Mouse (Mus musculus): ENCODE data around the gene Ptn.
"Not testable (repeated sequence)": the region's sequence is repeated elsewhere in the genome, so short reads cannot be mapped to it uniquely, and the experiment has no call there.

The Ptn gene

DNA sequence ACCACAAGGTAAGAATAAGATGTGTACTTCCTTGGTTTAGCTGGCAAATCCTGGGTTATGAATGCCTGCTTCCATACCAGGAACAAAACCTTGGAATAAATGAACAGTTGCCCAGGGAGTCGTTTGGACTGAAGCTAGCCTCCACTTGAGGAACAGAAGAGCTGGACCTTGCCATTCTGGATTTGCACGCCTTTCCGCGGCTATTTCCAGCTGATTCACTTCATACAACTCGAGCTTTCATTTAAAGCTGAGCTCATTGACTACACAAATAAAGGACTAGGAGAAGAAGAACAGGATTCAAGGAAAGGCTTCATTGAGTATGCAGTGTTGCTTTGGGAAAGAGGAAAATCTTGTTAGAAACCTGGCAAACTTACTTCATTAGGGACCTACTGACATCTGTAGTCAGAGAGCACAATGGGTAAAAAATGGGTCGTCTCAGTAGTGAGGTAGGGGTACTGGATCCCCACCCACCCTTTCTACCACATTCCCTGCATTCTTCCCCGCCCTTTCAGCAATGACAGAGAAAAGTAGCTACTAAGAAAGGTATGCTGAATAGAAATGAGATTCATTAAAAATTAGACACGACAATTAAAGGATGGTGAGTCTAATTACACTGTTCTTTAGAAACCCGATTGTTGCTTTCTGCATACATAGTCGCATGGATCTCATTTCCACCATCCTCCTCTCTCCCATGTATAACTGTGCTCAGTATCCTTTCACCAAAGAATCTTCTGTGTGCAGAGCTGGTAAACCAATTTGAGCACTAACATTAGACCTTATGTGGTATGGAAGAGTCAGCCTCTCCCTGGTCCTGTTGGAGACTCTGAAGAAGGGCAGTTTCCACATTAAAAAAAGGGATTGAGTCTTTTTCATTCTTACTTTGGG, 54.8 kb downstream of the Ptn start:
- DNase-seq (ENCODE audit: low read depth), result no peak

DNA sequence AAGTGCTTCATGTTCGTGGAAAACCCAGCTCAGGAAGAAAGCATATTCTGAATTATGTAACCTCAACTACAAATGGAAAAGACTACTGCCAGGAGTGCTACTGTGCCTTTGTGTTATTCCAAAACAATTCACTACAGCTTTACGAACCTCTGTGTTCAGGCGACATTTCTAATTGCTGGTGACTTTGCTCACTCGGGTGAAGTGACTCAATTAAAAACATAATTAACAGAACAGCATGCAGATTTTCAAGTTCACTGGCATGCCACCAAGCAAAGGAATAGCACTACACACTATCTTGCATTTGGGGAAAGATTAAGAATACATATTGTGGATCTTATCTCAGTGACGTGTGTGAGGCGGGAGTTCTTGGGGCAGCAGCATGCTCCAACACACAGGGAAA, 57.1 kb downstream of the Ptn start:
- DNase-seq (ENCODE audit: low read depth), result no peak

DNA sequence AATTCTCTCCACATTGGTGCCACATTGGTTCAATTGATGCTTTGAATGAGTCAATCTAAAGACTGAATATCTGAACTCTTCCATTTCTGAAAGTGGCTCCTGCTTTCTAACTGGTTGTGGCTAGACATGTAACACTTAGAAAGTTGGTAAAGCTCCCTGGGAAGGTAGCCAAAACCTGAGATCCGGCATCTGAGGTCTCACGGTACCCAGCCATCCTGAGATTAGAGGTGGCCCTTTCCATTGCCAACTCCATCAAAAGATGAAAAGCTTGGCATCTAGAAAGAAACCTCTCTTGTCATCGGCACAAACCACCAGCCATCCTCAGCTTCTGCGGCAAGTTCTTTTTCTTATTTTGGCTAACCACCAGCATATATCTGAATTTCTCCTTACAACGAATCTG, 70.2 kb downstream of the Ptn start:
- DNase-seq (ENCODE audit: low read depth), result no peak

DNA sequence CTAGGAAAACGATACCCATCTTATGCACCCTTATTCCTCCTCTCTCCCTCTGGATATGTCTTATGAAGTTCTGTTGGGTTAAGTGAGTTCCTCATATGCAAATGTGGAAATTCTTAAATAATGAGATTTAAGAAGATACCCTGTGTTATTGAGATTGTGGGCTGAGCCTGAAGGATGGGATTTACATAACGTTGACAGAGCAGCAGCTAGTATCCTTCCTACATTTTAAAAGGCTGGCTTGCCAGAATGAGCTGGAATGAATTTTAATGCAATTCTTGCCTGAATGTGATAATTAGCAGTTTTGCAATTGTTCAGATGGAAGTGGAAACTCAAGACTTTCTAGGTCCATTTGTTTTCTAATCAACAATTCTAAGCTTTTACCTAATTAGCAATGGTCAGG, 73.3 kb downstream of the Ptn start:
- DNase-seq (ENCODE audit: low read depth), result no peak

DNA sequence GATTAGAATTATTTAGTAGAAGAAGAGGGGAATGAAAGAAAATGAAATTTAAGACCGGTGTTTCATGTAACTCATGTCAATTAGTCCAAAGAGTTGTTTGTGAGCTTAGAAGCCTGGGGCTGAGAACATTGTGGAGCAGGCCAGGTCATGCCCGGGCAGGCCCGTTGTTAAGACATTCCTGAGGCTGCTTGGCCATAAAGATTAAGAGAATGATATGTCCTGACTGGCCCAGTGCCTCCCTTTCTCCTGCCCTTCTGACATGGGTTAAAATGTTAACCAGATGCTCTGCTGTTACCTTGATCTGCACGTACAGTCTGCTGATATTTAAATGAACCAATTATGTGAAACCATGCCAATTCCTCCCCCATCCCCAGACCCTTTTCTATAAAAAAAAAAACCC, 74.4 kb downstream of the Ptn start:
- DNase-seq (ENCODE audit: low read depth), result not testable (repeated sequence)

DNA sequence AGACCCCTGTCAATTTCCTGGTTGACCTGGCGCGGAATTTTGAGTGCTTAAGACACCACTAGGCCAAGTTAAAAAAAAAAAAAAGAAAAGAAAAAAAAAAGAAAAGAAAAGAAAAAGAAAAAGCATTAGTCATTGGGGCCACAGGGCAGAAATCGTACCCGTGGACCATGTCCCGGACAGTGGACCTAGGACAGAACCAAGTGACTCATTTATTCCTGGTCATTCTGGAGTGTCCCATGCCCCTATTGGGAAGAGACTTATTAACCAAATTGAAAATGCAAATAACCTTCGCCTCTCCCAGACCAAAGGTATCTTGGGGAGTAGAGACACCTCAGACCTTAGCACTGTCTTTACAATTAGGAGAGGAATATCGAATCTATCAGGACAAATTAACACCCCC, 80.2 kb downstream of the Ptn start:
- not testable (repeated sequence) for DNase-seq (ENCODE audit: low read depth)

DNA sequence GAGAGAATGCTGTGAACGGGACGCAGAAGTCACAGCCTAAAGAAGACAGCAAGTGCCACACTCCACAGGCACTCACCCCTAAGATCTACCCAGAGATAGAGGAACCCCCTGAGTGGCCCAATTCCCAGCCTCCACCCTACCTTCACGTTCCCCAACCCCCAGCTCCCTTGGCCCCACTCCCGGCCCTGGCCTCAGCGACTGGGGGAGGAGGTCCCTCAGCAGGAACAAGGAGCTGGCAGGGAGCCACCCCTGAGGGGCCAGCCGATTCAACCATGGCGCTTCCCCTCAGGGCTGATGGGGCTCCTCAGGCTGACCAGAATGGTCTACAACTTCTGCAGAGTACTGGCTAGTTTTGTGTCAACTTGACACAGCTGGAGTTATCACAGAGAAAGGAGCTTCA, 81.9 kb downstream of the Ptn start:
- no peak for DNase-seq (ENCODE audit: low read depth)

DNA sequence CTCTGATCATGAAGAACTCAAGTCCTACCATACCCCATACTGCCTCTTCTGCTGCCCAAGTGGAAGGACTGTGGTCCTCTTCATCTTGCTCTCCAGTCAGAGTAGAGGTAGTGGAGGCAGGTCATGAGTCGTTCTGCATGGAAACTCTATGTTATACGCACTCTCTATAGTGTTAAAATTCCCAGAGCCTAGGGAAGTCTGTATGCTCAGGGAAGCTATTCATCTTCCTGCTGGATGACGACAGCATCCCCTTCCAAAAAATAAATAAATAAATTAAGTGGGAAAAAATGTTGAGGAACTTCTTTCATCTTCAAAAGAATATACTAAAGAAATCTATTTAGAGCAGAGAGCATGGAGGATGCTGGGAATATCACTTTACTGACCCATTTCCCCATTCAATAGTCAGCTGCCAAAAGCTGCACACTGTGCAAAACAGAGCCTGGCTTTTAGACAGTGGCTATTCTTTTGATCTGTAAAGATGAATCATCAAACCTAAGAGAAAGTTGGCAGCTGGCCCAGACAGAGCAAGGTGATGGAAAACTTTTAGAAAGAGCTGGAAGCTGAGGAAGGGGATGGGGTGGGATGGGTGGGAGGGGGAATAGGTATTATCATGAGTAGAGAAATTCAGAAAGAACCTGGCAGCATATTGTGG, 84.4 kb downstream of the Ptn start:
- no peak for DNase-seq (ENCODE audit: low read depth)

DNA sequence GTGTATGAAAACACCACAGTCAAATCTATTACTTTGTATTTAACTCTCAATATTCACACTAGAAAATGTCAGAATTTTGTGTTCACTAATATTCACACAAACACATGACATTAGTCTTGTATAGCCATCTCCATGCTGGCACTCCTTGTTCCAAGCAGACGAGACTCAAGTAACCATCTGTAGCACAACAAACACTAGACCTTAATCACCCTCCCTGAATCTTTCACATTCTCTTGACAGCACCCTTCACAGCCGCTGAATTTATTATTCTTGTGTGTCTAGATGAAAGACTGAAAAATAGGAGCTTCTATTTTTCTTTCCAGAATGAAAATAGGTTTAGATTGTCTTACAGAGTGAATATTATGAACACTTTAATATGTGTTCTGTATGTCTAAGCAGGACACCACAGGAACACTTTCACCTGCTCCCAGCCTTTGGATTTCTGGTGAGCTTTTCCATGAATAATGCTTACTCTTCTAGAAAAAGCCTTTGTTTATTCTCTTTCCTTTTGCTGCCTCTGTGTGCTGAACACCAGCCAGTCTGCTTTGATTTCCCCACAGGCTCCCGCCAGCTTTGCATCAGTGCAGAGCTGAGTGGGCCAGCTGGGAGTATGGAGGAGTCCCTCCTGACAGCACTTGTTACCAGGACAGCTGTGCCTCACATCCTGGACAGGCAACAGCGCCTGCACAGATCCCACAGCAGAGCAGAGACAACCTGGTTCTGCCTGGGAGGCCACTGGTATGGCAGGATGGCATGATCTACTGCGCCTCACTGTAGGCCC, 87.1 kb downstream of the Ptn start:
- DNase-seq (ENCODE audit: low read depth), result no peak

DNA sequence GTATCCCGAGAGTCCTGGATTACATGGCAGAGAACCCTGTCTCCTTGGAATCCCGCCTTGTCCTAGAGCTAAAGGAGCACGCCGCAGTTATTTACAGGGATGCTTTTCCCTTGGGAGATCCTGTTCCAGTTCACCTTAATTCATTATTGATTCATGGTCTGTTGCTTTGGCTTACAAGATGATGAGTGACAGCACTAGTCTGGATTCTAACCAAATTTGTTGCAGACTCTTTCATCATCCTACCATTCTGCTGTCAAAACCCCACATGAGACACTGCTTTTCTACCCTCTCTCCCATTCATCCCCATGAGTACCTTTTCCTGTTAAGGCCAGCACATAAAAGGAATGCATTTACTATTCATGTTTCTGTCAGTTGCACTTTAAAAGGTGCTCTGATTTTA, 96.7 kb downstream of the Ptn start:
- no peak for DNase-seq (ENCODE audit: low read depth)

DNA sequence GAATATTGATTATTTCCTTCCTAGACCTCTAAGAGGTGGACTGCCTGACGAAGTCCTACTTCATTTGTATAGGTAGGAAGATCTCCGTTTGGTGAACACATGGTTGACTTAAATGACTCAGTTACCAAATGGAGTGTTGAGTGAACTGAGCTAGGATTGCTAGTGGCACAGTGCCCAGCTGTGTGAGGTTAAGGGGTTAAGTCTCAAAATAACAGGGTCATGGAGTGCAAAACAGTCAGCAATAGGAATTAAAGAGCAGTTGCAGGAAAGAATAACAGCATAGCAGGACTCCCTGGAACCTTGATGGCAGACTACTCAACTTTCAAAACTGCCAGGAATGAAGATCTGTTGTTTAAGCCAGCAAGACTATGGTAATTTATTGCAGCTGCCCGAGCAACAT, 114.5 kb downstream of the Ptn start:
- DNase-seq (ENCODE audit: low read depth), result no peak

DNA sequence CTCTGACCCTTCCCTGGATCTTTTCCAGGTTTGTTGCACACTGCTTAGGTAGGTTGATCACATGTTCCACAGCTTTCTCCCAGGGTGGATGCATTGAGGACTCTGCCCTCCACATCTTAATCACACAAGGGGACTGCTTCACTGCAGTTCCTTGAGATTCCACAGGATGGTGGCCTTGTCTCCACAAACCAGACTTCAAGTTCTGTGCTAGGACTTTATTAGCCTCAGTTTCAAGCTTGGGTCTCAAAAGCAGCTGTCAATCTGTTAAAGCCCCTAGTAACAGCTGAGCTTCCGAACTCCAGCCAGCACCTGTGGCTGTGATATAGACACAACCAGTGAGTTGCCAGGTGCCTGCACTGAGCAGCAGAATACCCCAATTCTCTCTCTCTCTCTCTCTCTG, 118.5 kb downstream of the Ptn start:
- no peak for DNase-seq (ENCODE audit: low read depth)

DNA sequence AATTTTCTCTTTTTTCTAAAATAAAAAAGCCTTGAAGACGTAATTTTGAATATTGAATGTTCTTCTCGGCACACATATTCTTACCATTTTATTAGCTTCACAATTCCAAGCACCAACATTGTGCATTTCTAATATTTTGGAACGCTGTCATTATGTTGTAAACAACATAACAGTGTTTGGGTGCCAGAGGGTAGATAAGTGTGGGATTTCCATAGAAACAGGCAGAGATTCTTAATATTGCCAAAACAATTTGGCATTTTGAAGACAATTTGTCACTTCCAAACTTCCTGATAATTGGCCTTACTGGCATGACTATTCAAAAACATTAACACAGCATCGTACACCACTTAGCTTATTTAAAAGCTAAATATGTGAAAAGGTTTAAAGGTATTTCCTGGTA, 119.1 kb downstream of the Ptn start:
- DNase-seq (ENCODE audit: low read depth), result no peak

DNA sequence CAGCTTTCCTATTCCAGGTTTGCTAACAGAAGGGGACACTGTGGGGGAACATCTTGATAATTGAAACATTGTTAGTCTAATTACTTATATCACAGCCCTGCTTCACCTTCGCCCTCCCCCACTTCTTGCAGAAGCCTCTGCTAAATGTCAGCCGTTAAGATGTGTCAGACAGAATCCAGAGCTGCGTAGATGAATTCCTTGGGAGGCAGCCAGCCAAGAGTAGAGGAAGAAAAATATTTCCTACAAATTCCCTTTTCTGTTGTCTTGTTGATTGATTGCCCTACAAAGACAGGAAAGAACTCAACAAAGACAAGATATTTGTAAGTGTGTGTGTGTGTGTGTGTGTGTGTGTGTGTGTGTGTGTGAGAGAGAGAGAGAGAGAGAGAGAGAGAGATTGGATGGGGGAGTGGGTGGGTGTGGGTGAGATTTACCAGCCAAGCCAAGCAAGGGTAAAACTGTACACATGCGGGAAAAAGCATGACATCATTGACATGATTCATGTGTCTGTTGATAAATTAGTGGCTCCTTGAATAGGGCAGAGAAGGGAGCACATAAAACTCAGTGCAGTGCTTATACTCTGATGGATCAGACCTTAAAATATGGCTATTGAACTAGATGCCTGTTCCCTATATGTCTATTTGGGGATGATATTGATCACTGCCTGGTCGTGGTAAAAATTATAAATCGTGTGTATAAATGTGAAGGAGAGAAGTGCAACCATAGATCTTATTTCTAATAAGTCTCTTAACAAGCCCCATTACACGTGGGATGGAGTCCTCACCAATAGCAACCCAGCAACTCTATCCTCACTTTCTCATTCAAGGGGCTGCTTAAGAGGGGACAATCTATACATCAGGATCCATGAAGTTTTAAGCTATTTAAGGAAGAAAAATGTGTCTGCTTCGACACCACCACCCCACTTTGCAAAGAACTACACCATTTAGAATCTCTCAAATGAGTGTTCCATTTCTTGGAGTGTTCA, 133.0 kb downstream of the Ptn start:
- no peak for DNase-seq (ENCODE audit: low read depth)

DNA sequence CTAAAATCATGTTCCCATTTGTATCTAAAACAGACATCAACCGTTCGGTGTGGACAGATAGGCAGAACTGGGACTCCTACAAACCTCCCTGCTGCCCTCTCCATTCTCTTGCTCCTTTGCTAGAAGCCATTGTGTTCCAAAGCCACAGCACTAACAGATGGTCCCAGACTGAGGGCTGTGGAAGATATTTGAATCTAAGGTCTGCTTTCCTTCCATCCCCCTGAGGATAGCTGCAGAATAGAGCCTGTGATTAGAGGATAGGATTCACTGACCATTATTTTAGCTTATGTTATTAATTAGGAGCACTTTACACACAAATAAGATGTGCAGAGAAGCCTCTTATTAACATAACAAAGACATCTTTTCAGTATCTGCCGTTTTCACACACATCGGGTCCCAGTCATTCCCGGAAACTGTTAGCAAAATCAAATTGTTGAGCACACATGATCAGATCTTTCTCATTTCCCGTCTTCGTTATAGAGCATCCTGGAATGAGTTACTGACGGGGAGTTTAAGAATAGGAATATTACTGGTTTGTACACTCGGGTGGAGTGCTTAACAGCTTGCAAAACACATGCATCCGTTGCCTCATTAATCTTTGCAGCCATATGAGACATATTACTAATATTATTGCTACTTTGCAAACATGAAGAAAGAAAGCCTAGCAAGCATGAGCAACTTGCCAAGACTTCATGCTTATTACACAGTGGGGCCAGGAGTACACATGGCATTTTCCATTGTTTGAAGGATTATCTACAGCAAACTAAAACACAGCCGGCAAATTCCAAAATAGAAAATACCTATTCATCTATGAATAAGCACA, 137.4 kb downstream of the Ptn start:
- no peak for DNase-seq (ENCODE audit: low read depth)

DNA sequence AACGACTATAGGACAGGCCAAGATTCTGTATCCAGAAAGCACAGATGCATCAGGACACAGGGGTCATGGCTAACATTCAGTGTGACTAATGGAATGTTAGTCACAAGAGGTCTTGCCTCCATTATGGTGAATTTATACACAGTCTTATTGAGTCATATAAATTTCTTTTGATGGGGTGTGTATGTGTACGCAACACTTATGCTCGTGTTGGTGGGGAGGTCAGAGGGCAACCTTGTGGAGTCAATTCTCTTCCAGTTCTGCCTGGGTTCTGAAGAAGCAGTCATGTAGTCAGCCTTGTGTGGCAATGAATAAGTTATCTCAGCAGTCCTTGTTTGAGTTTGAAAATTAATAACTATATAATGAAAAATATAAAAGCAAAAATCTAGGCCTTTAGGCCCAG, 138.7 kb downstream of the Ptn start:
- DNase-seq (ENCODE audit: low read depth), result no peak

Data from naive thymus-derived CD4-positive, alpha-beta T cell, adult 2 months (primary cell).